Mouse (Mus musculus): ENCODE measurements around the gene Stard3.
A peak's percentile ranks its signal among the peaks of the same experiment; 100 is the strongest.

Stard3 gene

DNA sequence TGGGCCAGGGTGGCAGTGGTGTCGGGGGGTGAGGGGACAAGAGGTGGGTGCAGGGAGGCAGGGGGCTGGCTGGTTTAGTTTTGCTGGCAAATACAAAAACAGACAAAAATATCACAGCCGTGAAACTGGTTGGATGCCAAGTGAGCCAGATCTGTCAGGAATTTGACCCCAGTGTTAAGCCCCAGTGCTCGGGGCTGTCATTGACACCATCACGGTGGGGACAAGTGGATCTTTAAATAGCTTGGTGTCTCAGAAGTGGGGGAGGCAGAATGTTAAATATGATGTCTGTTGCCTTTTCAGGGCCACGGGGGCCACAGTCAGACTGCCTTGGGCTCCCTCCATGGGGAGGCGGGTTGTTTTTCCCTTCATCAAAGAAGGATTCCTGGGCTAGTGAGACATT is 36.1 kb downstream of the Stard3 start:
- DNase-seq (ENCODE audit: low read depth, low spot score), result no peak

DNA sequence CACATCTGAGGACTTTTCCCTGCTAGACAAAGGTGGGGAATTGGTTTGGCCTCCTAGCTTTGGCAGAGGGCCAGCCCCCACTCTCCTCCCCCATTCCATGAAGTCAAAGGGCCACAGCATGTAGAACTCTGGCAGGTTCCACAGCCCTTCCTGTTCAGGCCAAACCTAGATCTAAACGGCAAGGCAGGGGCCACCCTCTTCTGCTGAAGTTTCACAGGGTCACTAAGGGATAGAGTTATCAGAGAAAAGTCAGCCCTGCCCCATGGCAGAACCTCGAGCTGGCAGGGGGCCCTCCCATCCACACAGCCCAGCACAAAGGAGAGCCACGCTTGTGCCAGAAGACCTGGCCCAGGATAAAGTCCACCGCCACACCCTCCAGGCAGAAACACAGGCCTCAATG is 36.9 kb downstream of the Stard3 start:
- no peak for DNase-seq (ENCODE audit: low read depth, low spot score)

- DNase-seq (ENCODE audit: low read depth, low spot score), result no peak
These were observed 39.8 kb downstream of the Stard3 start for GRCm38 (mm10) chr11:98397946-98398345.

- peak; percentile 91 for DNase-seq (ENCODE audit: low read depth, low spot score)
These were observed 42.1 kb downstream of the Stard3 start, which contains the start of gene Pgap3 for GRCm38 (mm10) chr11:98400161-98400726. Gene Pgap3 (minus strand): TSS chr11:98400490.

GRCm38 (mm10) chr11:98400816-98401215 is 42.6 kb downstream of the Stard3 start:
- DNase-seq (ENCODE audit: low read depth, low spot score), result no peak

- DNase-seq (ENCODE audit: low read depth, low spot score), result no peak
These were observed 48.5 kb downstream of the Stard3 start for GRCm38 (mm10) chr11:98406621-98407020.

DNA sequence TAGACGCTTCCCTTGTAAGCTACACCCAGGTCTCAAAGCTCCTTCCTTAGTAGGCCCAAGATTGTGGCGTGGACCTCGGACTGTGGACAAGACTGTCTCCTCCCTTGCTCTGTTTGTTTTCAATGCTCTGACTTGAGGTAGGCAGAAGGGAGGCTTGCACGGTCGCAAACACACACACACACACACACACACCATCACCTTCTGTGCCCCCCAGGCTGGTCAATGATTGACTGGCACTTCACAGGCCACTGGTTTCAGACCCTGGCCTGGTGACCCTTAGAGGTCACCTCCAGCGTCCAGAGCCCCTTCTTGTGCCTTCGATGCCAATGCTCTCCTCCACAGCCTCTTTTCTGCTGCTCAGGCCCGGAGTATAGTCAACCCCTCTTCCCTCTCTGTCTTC is 50.7 kb downstream of the Stard3 start:
- no peak for DNase-seq (ENCODE audit: low read depth, low spot score)

GRCm38 (mm10) chr11:98409341-98409822 is 51.2 kb downstream of the Stard3 start:
- no peak for DNase-seq (ENCODE audit: low read depth, low spot score)

- DNase-seq (ENCODE audit: low read depth, low spot score), result no peak
These were observed 54.2 kb downstream of the Stard3 start, which contains the start of gene Erbb2 for GRCm38 (mm10) chr11:98412273-98412796. Gene Erbb2 (plus strand): TSS chr11:98412470.

- no peak for DNase-seq (ENCODE audit: low read depth, low spot score)
These were observed 54.7 kb downstream of the Stard3 start for GRCm38 (mm10) chr11:98412797-98413301.

DNA sequence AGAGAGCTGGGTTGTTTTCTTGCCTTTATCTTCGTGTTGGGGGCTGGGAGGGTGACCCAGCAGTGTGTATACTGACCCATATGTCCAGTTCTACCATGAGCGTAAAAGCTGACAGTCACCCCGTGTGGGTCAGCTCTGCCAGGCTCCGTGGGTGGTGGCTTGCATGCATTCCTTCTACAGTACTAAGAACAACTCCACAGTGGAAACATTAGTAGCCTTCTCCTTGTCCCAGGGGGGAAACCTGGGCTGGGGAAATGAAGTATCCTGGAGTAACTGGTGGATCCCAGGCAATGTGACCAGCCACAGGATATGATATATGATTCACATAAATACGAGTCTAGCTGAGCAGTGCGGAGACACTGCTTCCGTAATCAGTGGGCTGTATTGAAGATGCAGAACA is 55.6 kb downstream of the Stard3 start:
- DNase-seq (ENCODE audit: low read depth, low spot score), result no peak

- no peak for DNase-seq (ENCODE audit: low read depth, low spot score)
These were observed 56.0 kb downstream of the Stard3 start for GRCm38 (mm10) chr11:98414162-98414561.

- DNase-seq (ENCODE audit: low read depth, low spot score), result no peak
These were observed 58.9 kb downstream of the Stard3 start for GRCm38 (mm10) chr11:98417074-98417473.

DNA sequence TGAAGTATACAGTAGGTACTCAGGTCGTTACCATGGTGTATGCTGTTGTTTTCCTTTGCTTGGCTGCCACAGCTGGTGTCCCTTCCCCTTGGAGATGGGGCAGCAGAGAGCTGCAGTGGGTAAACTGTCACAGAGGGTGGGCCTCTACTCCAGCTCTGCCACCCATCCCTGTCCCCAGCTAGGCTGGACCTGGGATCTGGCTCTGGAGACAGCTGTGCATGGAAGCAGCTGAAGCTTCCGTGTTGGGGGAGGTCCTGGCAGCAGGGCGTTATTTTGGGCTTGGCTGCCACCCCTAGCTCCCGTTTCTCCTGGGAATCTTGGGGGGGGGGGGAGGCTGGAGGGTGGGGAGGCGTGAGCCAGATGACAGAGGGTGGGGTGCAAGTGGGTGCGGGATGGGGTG is 60.1 kb downstream of the Stard3 start:
- DNase-seq (ENCODE audit: low read depth, low spot score), result no peak

DNA sequence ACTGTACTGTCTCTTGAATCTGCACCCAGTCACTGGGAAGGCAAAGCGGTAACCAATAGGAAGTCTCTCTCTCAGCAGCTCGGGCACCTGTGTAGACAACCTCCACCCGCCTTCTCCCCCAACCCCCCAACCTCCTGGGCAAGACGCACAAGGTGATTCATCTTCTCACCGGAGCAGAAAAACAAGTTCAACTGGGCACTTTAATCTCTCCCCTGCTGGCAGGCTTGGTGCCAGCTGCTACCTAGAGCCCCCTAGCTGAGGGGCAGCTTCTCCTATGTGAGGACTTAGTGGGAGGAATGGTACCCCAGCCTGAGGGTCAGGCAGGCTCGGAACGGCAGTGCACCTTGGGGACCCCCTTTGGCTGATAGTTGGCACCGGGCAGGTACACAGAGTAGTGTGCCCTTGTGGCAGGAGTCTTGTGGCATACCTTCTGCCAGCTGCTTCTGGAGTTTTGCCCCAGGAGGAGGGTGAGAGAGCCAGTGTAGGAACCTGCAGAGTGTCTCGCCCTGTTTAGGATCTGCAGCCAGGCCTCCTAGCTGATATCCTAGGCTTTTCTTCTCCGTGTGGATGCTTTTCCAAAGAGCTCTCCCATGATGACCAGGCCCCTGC is 60.9 kb downstream of the Stard3 start:
- no peak for DNase-seq (ENCODE audit: low read depth, low spot score)

- no peak for DNase-seq (ENCODE audit: low read depth, low spot score)
These were observed 68.4 kb downstream of the Stard3 start for GRCm38 (mm10) chr11:98426592-98426991.

GRCm38 (mm10) chr11:98428436-98428835 is 70.3 kb downstream of the Stard3 start:
- DNase-seq (ENCODE audit: low read depth, low spot score), result no peak

Data from telencephalon, adult 2 months (tissue).